Mouse (Mus musculus): Measurements from ENCODE around the gene Trrap. TPM values are rescaled to one million over a fixed set of nuclear protein-coding genes. Genes with fewer than 3 reads are reported as not detected.
A peak's percentile ranks its signal among the peaks of the same experiment; 100 is the strongest.
"Not testable (repeated sequence)": the region's sequence is repeated elsewhere in the genome, so short reads cannot be mapped to it uniquely, and the experiment has no call there.

The Trrap gene
- polyA plus RNA-seq (2015; fragmentation: Nextera tagmentation; extraction: Ambion mirVana), result 43.8 and 47.2 TPM in 2 replicates

DNA sequence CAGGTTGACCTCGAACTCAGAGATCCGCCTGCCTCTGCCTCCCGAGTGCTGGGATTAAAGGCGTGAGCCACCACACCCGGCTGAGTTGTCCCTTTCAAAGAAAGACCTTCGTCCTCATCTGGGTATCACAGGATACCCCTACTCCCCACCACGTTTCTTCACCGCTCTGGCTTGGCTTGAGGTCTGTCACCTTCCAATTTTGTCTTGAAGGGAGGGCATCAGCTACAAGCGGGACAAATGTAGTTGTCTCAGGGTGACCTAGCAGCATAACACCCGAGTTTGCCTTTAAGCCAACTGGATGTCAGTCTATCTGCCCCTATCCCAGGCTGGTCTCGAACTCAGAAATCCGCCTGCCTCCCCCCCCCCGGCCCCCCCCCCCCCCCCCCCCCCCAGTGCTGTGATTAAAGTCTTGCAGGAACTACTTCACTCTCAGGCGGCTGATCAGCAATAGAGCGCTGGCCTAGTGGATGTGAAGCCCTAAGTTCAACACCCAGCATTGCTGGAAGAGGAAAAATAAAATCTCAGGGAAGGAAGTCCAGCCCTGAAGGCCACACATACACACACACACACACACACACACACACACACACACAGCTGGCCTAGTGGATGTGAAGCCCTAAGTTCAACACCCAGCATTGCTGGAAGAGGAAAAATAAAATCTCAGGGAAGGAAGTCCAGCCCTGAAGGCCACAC is at the start of gene Trrap:
Trrap (plus strand) TSS at position 627 of the 693 bp plus-strand sequence.
- ATAC-seq (replicated peaks; ENCODE audit: extremely low read depth, insufficient read depth, low FRiP score), result peak; percentile 21; the same call in 1 of the 2 replicates

DNA sequence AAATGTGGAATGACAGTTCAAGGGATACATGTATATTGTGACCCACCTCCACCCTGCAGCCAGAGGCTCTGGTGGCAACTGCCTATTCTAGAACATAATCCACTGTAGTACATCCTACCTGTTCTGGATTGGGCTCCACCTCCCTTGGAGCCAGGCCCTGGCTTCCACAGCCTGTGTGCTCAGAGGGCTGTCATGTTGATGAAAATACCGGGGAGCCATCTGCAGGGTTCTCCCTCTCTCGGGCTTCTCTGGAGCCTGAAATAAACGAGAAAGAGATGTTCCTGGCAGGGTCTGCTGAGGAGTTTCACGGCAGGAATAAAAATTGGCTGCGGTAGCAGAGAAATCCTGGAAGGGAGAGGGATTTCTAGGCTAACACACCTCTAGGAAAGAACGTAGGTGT is 47.8 kb upstream of the Trrap start:
- H3K9ac ChIP-seq (ENCODE audit: low read length), result no peak overlapping the region
- no peaks in the 10 kb centered on the region for H3K9me3 ChIP-seq (replicated peaks; ENCODE audit: control insufficient read depth, low read length)
- no peak for ATAC-seq (replicated peaks; ENCODE audit: extremely low read depth, insufficient read depth, low FRiP score)
- H3K4me1 ChIP-seq (ENCODE audit: control insufficient read depth, insufficient read depth, low read length), result no peaks in the 10 kb centered on the region
- no peak overlapping the region for H3K4me2 ChIP-seq (ENCODE audit: low read depth, low read length)
- no peaks in the 10 kb centered on the region for H3K36me3 ChIP-seq (ENCODE audit: control insufficient read depth, insufficient read depth)
- no peaks in the 10 kb centered on the region for H3K27me3 ChIP-seq (ENCODE audit: control insufficient read depth, insufficient read depth, low read length)
- WGBS, result 61% methylated on average over 6 of the region's 6 CpGs
- no peak overlapping the region for H3K4me3 ChIP-seq (ENCODE audit: low read length)
- H3K27ac ChIP-seq (ENCODE audit: low read length), result no peak overlapping the region

More for the DNA sequence above, at the start of gene Trrap:
- 76% methylated on average over 14 of the region's 15 CpGs for WGBS
- H3K4me1 ChIP-seq (ENCODE audit: control insufficient read depth, insufficient read depth, low read length), result peaks cover 13% of the 10 kb centered on the region
- H3K4me2 ChIP-seq (ENCODE audit: low read depth, low read length), result peak within 1 kb of the TSS; percentile 69
- peak within 1 kb of the TSS; percentile 97 for H3K27ac ChIP-seq (ENCODE audit: low read length)
- H3K9me3 ChIP-seq (replicated peaks; ENCODE audit: control insufficient read depth, low read length); H3K27me3 ChIP-seq (ENCODE audit: control insufficient read depth, insufficient read depth, low read length): not testable (repeated sequence)
- peaks cover 10% of the 10 kb centered on the region; the same call in 1 of the 2 replicates for H3K36me3 ChIP-seq (ENCODE audit: control insufficient read depth, insufficient read depth)
- peak within 1 kb of the TSS; percentile 96 for H3K9ac ChIP-seq (ENCODE audit: low read length)
- H3K4me3 ChIP-seq (ENCODE audit: low read length), result peak within 1 kb of the TSS; percentile 92

DNA sequence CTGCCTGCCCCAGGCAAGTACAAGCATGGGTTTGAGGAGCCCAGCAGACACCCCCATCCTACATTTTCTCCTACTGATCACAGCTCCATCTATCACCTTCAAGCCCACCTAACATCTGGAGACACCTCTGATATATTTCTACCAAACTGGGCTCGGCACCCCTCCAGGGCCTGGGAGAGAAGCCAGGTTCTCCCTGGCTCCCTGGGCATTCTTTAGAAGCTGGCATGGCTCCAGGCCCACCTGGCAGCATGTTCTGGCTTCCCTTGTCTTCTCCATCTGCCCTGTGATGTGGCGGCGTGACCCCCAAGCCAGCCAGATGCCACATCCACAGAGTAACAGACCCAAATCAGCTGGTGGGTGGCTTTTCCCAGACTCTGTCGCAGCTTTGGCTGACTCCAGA is 47.3 kb upstream of the Trrap start:
- Histone ChIP-seq H3K4me2 (ENCODE audit: low read depth, low read length) (no peak overlapping the region), H3K27me3 (ENCODE audit: control insufficient read depth, insufficient read depth, low read length) (no peaks in the 10 kb centered on the region), H3K4me3 (ENCODE audit: low read length) (no peak overlapping the region), H3K27ac (ENCODE audit: low read length) (no peak overlapping the region), H3K36me3 (ENCODE audit: control insufficient read depth, insufficient read depth) (no peaks in the 10 kb centered on the region), H3K4me1 (ENCODE audit: control insufficient read depth, insufficient read depth, low read length) (no peaks in the 10 kb centered on the region), H3K9ac (ENCODE audit: low read length) (no peak overlapping the region), H3K9me3 (replicated peaks; ENCODE audit: control insufficient read depth, low read length) (no peaks in the 10 kb centered on the region)
- ATAC-seq (replicated peaks; ENCODE audit: extremely low read depth, insufficient read depth, low FRiP score), result no peak
- WGBS, result 71% methylated on average over 4 of the region's 4 CpGs

DNA sequence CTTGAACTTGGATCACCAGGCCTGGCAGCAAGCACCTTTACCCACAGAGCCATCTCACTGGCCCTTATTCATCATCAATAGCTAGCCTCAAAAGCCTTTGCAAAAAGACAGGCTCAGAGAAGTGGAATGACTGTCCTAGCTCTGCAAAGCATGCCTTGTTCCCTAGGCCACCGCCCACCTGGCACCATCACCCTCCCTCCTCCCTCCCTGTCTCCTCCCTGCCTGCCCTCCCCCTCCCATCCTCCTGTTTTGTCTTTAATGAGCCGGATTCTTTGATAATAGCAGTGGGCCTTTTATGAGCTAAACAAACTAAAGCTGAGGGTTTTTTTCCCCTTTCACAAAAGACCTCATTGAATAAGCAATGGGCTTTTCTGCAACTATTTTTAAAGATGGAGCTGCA is 42.6 kb upstream of the Trrap start:
- H3K4me1 ChIP-seq (ENCODE audit: control insufficient read depth, insufficient read depth, low read length), result no peaks in the 10 kb centered on the region
- H3K4me3 ChIP-seq (ENCODE audit: low read length), result no peak overlapping the region
- 34% methylated on average over 2 of the region's 2 CpGs for WGBS
- no peaks in the 10 kb centered on the region for H3K9me3 ChIP-seq (replicated peaks; ENCODE audit: control insufficient read depth, low read length)
- 0 out of 2 replicates have a peak, but pooled peaks cover 2% of the 10 kb centered on the region for H3K27me3 ChIP-seq (ENCODE audit: control insufficient read depth, insufficient read depth, low read length)
- no peak overlapping the region for H3K4me2 ChIP-seq (ENCODE audit: low read depth, low read length)
- H3K9ac ChIP-seq (ENCODE audit: low read length), result no peak overlapping the region
- H3K36me3 ChIP-seq (ENCODE audit: control insufficient read depth, insufficient read depth), result no peaks in the 10 kb centered on the region
- H3K27ac ChIP-seq (ENCODE audit: low read length), result no peak overlapping the region
- no peak for ATAC-seq (replicated peaks; ENCODE audit: extremely low read depth, insufficient read depth, low FRiP score)

DNA sequence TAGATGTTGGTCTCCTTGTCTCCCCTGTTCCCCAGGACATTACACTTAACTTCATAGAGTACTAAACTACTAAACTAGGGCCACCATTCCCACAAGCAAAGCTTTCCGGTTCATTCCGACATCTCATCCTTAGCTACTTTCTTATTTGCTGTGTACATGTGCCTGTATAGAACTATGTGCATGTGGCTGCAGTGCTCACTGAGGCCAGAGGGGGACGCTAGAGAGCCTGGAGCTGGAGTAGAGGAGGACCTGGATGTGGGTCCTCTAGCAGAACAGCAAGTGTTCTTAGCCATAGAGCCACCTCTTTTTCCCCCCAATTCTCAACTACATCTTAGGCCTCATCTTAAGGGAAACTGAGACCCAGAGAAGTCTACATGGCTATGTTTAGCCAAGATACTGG is 42.0 kb upstream of the Trrap start:
- Histone ChIP-seq H3K4me2 (ENCODE audit: low read depth, low read length) (no peak overlapping the region), H3K27me3 (ENCODE audit: control insufficient read depth, insufficient read depth, low read length) (0 out of 2 replicates have a peak, but pooled peaks cover 2% of the 10 kb centered on the region), H3K27ac (ENCODE audit: low read length) (no peak overlapping the region), H3K4me3 (ENCODE audit: low read length) (no peak overlapping the region), H3K9ac (ENCODE audit: low read length) (no peak overlapping the region), H3K4me1 (ENCODE audit: control insufficient read depth, insufficient read depth, low read length) (no peaks in the 10 kb centered on the region), H3K36me3 (ENCODE audit: control insufficient read depth, insufficient read depth) (no peaks in the 10 kb centered on the region), H3K9me3 (replicated peaks; ENCODE audit: control insufficient read depth, low read length) (no peaks in the 10 kb centered on the region)
- WGBS, result 73% methylated on average over 3 of the region's 3 CpGs
- ATAC-seq (replicated peaks; ENCODE audit: extremely low read depth, insufficient read depth, low FRiP score), result no peak

DNA sequence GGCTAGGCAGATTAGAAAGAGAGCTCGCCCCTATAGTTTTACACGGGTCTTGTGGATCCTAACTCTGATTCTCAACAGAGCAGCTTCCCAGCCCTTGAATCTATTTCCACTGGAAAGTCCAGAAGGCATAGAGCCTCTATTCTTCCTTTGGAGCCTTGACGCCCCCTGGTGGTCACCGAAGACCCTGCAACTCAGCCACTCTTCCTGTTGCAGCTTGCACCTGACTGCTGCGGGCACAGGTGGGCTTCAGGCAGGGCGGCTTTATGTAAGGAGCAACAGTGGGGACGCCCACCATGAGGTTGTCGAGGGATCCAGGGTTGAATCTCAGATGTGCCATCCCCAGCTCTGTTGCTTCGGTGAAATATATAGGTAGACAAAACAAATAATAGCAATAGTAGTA is 40.4 kb upstream of the Trrap start:
- no peaks in the 10 kb centered on the region for H3K36me3 ChIP-seq (ENCODE audit: control insufficient read depth, insufficient read depth)
- no peak overlapping the region for H3K4me2 ChIP-seq (ENCODE audit: low read depth, low read length)
- no peak overlapping the region for H3K9ac ChIP-seq (ENCODE audit: low read length)
- 0 out of 2 replicates have a peak, but pooled peaks cover 2% of the 10 kb centered on the region for H3K27me3 ChIP-seq (ENCODE audit: control insufficient read depth, insufficient read depth, low read length)
- no peaks in the 10 kb centered on the region for H3K9me3 ChIP-seq (replicated peaks; ENCODE audit: control insufficient read depth, low read length)
- no peak for ATAC-seq (replicated peaks; ENCODE audit: extremely low read depth, insufficient read depth, low FRiP score)
- no peaks in the 10 kb centered on the region for H3K4me1 ChIP-seq (ENCODE audit: control insufficient read depth, insufficient read depth, low read length)
- no peak overlapping the region for H3K4me3 ChIP-seq (ENCODE audit: low read length)
- WGBS, result 6% methylated on average over 9 of the region's 9 CpGs
- no peak overlapping the region for H3K27ac ChIP-seq (ENCODE audit: low read length)

DNA sequence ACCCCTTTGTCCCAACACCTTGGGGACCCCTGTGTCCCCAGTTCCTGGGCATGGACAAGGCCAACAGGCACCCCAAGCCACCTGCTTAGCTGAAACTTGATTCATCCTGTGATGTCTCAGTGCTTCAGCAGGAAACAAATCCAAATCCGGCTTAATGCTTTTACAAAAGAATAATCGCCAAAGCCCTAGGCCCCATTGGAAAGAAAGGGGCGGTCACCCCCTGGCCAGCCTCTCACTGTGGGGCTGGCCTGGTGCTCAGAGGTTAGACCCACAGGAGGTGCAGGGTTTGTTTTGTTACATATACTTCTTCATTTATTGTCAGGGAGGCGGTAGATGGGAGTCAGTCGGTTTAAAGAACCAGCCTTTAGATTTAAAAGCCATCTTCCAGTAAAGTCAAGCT is 39.3 kb upstream of the Trrap start:
- Histone ChIP-seq H3K4me2 (ENCODE audit: low read depth, low read length) (no peak overlapping the region), H3K9ac (ENCODE audit: low read length) (no peak overlapping the region), H3K4me1 (ENCODE audit: control insufficient read depth, insufficient read depth, low read length) (no peaks in the 10 kb centered on the region), H3K36me3 (ENCODE audit: control insufficient read depth, insufficient read depth) (no peaks in the 10 kb centered on the region), H3K4me3 (ENCODE audit: low read length) (no peak overlapping the region), H3K9me3 (replicated peaks; ENCODE audit: control insufficient read depth, low read length) (no peaks in the 10 kb centered on the region), H3K27ac (ENCODE audit: low read length) (no peak overlapping the region), H3K27me3 (ENCODE audit: control insufficient read depth, insufficient read depth, low read length) (0 out of 2 replicates have a peak, but pooled peaks cover 2% of the 10 kb centered on the region)
- ATAC-seq (replicated peaks; ENCODE audit: extremely low read depth, insufficient read depth, low FRiP score), result no peak
- 44% methylated on average over 5 of the region's 5 CpGs for WGBS

DNA sequence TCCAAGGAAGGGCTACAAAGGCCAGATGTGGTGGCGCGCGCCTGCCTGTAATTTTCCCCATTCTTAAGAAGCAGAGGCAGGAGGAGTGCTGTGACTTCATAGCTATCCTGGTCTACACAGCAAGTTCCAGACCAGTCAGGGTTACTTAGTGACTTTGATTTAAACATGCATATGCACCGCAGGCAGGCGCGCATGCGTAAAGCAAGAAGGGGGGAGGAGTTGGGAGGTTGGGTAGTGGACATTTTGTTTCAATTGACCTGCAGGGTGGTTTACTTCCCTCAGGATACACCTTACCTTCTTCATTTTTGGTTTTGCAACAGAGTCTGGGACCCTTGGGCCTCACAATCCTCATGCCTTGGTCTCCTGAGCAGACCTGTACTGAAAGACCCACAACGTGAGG is 38.3 kb upstream of the Trrap start:
- Histone ChIP-seq H3K36me3 (ENCODE audit: control insufficient read depth, insufficient read depth) (no peaks in the 10 kb centered on the region), H3K27me3 (ENCODE audit: control insufficient read depth, insufficient read depth, low read length) (0 out of 2 replicates have a peak, but pooled peaks cover 2% of the 10 kb centered on the region), H3K4me1 (ENCODE audit: control insufficient read depth, insufficient read depth, low read length) (no peaks in the 10 kb centered on the region), H3K9ac (ENCODE audit: low read length) (no peak overlapping the region), H3K9me3 (replicated peaks; ENCODE audit: control insufficient read depth, low read length) (no peaks in the 10 kb centered on the region), H3K4me3 (ENCODE audit: low read length) (no peak overlapping the region), H3K27ac (ENCODE audit: low read length) (no peak overlapping the region), H3K4me2 (ENCODE audit: low read depth, low read length) (no peak overlapping the region)
- ATAC-seq (replicated peaks; ENCODE audit: extremely low read depth, insufficient read depth, low FRiP score), result no peak
- WGBS, result 84% methylated on average over 8 of the region's 8 CpGs

DNA sequence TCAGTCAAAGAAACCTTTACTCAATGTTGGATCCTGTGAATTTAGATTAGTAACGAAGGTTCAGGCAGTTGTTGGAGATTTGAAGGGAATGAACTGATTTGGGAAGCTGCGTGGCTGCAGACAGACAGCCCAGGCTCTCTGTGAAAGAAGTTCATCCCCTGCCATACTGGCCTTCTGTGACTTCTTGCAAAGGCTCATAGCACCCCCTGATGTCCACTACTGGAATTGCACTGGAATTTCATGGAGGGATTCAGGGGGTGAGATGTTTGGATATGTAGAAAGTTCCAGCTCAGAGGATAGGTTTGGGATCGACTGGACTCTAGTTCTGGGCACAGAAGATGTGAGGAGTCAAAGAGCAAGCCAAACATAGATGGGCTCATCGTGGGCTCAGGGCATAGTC is 33.6 kb upstream of the Trrap start:
- H3K4me2 ChIP-seq (ENCODE audit: low read depth, low read length), result no peak overlapping the region
- 33% methylated on average over 4 of the region's 4 CpGs for WGBS
- H3K36me3 ChIP-seq (ENCODE audit: control insufficient read depth, insufficient read depth), result no peaks in the 10 kb centered on the region
- H3K9me3 ChIP-seq (replicated peaks; ENCODE audit: control insufficient read depth, low read length), result no peaks in the 10 kb centered on the region
- no peak overlapping the region for H3K4me3 ChIP-seq (ENCODE audit: low read length)
- ATAC-seq (replicated peaks; ENCODE audit: extremely low read depth, insufficient read depth, low FRiP score), result no peak
- H3K4me1 ChIP-seq (ENCODE audit: control insufficient read depth, insufficient read depth, low read length), result no peaks in the 10 kb centered on the region
- H3K27ac ChIP-seq (ENCODE audit: low read length), result no peak overlapping the region
- H3K27me3 ChIP-seq (ENCODE audit: control insufficient read depth, insufficient read depth, low read length), result 0 out of 2 replicates have a peak, but pooled peaks cover 2% of the 10 kb centered on the region
- no peak overlapping the region for H3K9ac ChIP-seq (ENCODE audit: low read length)

Measured in heart, embryonic 16.5 days (tissue).